Mouse (Mus musculus): ENCODE measurements around the gene Pdxk.
"Not testable (repeated sequence)": the region's sequence is repeated elsewhere in the genome, so short reads cannot be mapped to it uniquely, and the experiment has no call there.

Gene Pdxk

GRCm38 (mm10) chr10:78417888-78418287, 46.9 kb downstream of the Pdxk start:
- peak; percentile 49 for DNase-seq (ENCODE audit: low spot score)

- not testable (repeated sequence) for DNase-seq (ENCODE audit: low spot score)
Measured at GRCm38 (mm10) chr10:78414936-78415335, 49.8 kb downstream of the Pdxk start.

GRCm38 (mm10) chr10:78413152-78413520, 51.6 kb downstream of the Pdxk start:
- DNase-seq (ENCODE audit: low spot score): no peak

DNA sequence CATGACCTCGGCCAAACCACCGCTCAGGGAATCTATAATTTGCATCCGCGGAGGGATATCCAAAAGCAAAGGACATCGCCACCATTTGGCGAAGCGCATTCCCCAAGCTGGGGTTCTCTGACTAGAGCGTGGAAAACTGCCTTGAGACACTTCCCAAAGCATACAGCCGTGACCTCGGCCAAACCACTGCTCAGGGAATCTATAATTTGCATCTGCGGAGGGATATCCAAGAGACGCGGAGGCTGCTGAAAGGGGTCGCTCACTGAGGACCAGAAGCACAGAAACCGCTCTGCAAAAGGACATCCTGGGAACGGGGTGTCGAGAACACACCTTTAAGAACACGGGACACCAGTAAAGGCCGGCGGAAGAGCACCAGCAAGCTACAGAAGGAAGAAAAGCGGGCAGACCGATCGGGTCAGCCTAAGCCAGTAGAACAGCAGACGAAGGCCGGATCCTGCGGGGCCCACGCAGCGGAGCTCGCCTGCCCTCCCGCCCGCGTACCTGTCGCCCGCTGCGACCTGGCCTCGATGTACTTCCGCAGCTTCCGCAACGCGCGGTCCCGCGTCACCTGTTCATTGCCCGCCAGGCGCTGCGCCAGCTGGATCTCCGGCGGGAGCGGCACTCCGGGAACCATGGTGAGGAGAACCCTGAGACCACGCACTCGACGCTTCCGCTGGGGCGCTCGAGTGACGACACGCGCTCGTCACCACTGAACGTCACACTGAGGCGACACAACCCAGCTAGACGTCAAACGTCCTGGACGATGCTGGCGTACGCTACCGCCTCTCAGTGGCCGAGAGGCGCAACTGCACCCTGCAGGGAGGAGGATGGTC, 52.2 kb downstream of the Pdxk start, which contains the start of gene Rrp1:
Gene Rrp1, minus strand, starts transcription at position 725 of the 833 bp plus-strand sequence.
- peak; percentile 92 for DNase-seq (ENCODE audit: low spot score)

- no peak for DNase-seq (ENCODE audit: low spot score)
Measured at GRCm38 (mm10) chr10:78411851-78412250, 52.9 kb downstream of the Pdxk start.

GRCm38 (mm10) chr10:78409035-78409788, 55.6 kb downstream of the Pdxk start:
- peak; percentile 37 for DNase-seq (ENCODE audit: low spot score)

DNA sequence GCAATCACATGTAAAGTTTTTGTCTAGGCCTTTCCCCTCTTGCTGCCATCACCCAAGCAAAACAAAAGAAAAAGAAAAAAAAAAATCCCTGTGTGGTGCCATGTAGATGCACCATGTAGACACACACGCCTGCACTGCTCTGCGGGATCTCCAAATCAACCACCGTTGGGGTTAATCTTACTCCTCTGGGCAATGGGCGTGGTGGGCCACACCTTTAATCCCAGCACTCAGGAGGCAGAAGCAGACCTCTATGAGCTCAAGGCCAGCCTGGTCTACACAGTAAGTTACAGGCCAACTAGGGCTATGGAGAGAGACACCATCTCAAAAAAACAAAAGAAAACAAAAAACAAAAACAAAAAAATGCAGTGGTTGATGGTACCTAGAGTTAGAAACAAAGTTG, 57.6 kb downstream of the Pdxk start:
- no peak for DNase-seq (ENCODE audit: low spot score)

- no peak for DNase-seq (ENCODE audit: low spot score)
Measured at GRCm38 (mm10) chr10:78406152-78406551, 58.6 kb downstream of the Pdxk start.

DNA sequence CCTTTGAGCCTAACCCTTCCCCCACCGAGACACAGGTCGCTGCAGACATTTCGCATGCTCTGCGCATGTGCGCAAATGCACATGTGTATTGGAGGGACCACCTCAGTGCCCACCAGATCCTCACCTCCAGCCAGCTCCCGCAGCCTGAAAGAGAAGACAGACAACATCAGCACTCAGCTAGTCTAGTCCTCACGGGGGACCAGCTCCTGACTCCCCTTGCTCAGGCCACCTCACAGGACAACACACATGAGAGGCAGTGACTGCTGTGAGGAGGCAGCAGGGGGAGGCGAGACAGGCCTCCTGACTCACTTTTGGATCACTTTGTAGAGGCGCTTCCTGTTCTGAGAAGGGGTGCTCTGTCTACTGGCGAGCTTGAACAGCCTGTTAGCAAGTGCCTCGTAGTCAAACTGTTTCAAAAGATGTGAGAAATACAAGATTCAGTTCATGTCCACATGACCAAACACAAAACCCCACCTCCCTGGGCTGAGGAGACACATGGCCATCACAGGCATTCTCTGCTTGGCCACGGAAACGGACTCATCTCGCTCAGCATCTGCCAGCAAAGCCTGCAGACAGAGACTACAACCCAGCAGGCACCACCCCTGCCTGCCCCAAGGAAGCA, 62.4 kb downstream of the Pdxk start:
- DNase-seq (ENCODE audit: low spot score): no peak

DNA sequence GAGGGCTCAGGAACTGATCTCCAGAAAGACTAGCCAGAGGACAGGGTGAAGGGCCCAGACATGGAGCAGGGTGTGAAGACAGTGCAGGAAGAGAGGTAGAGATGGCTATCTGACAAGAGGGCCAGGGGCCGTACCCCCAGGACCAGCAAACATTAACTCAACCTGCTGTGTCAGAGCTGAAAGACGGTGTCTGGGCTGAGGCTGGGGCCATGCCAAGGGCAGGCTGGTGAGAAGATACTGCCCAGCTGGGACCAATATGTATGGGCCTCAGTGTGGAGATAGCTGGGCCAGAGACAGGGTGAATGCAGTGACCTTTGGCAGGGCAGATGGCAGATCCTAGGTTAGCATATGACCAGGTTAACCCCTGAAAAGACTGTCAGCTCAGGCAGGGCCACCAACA, 63.6 kb downstream of the Pdxk start:
- no peak for DNase-seq (ENCODE audit: low spot score)

GRCm38 (mm10) chr10:78399090-78399657, 65.6 kb downstream of the Pdxk start:
- no peak for DNase-seq (ENCODE audit: low spot score)

DNA sequence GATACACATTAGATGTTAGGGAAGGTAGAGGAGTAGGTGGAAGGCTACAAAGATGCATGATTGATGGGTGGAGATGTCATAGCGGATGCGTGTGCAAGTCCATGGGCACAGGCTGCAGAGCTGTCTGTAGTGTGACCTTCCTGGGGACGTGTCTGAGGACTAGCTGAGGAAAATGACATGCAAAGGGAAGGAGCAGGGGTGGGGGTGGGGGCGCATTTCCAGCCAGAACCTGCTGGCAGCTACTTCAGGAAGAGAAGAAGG, 68.2 kb downstream of the Pdxk start:
- no peak for DNase-seq (ENCODE audit: low spot score)

DNA sequence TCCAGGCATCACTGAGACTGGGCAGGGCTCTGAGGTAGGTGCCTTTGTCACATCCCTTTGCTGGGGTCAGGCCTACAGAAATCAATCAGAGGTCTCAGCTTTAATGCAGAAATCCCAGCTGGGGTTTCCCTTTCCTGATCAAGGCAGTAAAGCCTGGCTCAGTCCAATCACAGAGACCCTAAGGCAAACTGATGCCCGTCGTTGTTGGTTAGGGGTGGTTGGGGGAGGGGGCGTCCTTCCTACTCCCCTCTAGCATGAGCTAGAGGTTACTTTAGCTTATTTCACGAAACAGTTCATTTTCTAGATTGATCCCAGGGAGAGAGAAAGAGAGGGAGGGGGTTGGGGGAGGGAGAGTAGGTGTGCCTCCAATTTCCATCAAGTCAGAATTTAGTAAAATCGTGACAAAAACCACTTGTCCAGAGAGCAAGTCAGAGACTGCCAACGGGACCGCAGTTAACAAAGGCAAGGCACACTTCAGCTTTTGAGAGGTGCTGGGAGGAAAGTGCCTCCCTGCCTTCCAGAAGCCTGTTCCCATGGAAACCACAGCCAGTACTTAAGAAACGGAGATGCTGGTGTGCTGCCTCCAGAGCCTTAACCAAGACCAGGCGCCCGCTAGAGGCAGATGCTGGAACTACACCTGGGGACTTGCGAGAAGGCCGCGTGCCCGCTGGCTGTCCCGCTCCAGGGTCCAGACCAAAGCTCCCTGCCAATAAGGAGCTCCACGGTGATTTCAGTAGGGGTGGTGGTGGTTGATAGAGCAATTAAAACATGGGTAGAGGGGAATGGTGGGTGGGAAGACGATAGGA, 68.8 kb downstream of the Pdxk start:
- peak; percentile 78 for DNase-seq (ENCODE audit: low spot score)

- DNase-seq (ENCODE audit: low spot score): no peak
Measured at GRCm38 (mm10) chr10:78395377-78395776, 69.4 kb downstream of the Pdxk start.

GRCm38 (mm10) chr10:78392072-78392471, 72.7 kb downstream of the Pdxk start:
- peak; percentile 84 for DNase-seq (ENCODE audit: low spot score)

- no peak for DNase-seq (ENCODE audit: low spot score)
Measured at GRCm38 (mm10) chr10:78390982-78391470, 73.7 kb downstream of the Pdxk start.

- no peak for DNase-seq (ENCODE audit: low spot score)
Measured at GRCm38 (mm10) chr10:78388216-78388980, 76.4 kb downstream of the Pdxk start.
